Mouse (Mus musculus): Measurements from ENCODE around the gene Styk1.
"Not testable (repeated sequence)": the region's sequence is repeated elsewhere in the genome, so short reads cannot be mapped to it uniquely, and the experiment has no call there.

Gene Styk1

GRCm38 (mm10) chr6:131292991-131293788 lies 60.2 kb downstream of the Styk1 start, which contains the start of gene Magohb:
Gene Magohb (minus strand): TSS chr6:131293244.
- peak; percentile 81 for DNase-seq (ENCODE audit: low spot score)

DNA sequence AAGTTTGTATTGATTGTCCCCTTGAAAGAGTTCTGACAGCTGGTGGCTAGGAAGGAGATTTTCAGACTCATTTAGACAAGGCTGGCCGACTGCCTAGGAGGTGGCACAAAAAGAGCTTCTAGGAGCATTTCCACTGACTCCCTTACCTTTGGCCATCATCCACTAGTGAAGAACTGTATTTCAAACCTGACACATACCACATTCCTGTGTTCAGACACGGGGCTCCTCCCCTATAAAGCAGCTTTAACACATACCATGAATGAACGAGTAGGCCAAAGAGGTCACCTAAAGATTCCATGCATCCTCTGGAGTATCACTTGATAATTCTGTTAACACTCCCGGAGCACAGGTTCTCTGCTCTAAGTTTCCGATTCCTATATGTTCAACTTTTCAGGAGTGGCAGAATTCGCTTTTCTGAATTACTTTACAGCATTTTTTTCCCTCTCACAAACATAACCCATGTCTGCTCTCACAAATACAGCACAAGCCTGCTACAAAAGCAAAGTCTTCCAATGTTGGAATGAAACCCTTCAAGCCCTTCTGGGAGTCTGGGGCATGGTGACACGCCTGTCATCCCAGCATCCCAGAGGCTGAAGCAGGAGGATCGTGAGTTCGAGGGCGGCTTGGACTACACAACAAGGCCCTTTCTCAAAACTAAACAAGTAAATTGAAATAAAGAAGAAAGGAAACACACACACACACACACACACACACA lies 61.0 kb downstream of the Styk1 start:
- DNase-seq (ENCODE audit: low spot score) = no peak

- peak; percentile 12 for DNase-seq (ENCODE audit: low spot score)
Observed at GRCm38 (mm10) chr6:131290430-131290829, 63.0 kb downstream of the Styk1 start.

- not testable (repeated sequence) for DNase-seq (ENCODE audit: low spot score)
Observed at GRCm38 (mm10) chr6:131278160-131278559, 75.2 kb downstream of the Styk1 start.

DNA sequence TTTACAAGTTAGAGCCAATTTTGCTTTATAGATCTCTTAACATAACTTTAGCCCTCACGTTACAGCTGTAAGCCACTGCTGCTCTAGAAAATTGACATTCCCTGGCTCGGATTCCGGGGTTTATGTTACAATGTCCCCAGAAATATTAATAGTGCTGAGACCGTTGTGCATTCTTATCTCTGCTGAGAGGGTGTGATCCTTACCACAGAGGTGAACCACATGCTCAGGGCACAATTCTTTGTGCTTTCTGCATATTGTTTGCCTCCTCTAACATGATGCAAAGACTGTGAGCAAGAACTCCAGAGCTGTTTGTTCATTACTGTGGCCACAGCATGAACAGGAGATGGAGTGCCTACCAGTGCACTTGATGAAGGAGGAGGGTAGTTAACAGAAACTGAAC lies 76.7 kb downstream of the Styk1 start:
- DNase-seq (ENCODE audit: low spot score) = no peak

DNA sequence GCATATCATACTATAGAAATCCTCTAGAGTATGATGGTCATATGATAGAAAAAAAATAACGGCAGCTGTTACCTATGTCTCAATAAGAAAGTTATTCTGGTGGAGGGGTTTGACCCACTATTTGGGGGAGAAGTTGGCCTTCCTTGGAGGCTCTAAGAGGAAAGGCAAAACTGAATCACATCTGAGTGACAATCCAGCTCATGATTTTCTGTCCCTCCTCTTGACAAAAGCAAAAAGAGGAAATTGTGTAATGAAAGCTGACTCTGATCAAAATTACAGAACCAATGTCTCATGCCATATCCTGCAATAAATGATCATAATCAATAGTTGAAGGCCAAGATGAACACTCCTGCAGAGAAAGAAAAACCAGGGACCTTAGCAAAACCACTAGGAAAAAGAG lies 81.1 kb downstream of the Styk1 start:
- DNase-seq (ENCODE audit: low spot score) = no peak

DNA sequence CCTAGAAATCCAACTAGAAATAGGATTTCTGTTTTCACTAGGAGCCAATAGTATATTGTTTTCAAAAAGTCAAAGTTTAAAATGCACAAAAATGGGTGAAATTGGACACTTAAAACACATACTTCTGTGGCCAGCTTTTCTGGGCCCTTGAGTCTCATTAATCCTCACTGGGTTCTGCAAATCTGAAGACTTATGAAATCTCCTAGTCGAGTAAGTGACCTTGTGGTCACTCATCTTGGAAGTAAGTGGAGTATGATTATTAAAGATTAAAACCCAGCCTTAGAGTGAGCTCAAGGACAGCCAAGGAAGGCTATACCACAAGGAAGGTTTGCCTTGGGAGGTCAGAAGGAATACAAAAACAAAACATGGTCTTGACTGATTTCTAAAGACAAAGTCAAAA lies 83.1 kb downstream of the Styk1 start:
- DNase-seq (ENCODE audit: low spot score) = no peak

GRCm38 (mm10) chr6:131269599-131269998 lies 83.8 kb downstream of the Styk1 start:
- no peak for DNase-seq (ENCODE audit: low spot score)

- no peak for DNase-seq (ENCODE audit: low spot score)
Observed at GRCm38 (mm10) chr6:131264175-131264574, 89.2 kb downstream of the Styk1 start.

GRCm38 (mm10) chr6:131262778-131263177 lies 90.6 kb downstream of the Styk1 start:
- no peak for DNase-seq (ENCODE audit: low spot score)

GRCm38 (mm10) chr6:131262009-131262408 lies 91.4 kb downstream of the Styk1 start:
- DNase-seq (ENCODE audit: low spot score) = no peak

All from layer of hippocampus, adult 11-12 months (tissue).